Mouse (Mus musculus) limb, embryonic 12.5 days (tissue): ENCODE results near the gene Plp2. TPM values are rescaled to one million over a fixed set of nuclear protein-coding genes. Genes with fewer than 3 reads are reported as not detected.
A peak's percentile ranks its signal among the peaks of the same experiment; 100 is the strongest.

ENCODE experiments used
- ATAC-seq: fragments of 200-750 bp; cut with Nextera tagmentation; 2 replicates; pipeline ENCODE4 v1.8.0; 2017; ENCODE audit warnings: low read depth, moderate TSS enrichment; ENCODE audit not compliant: insufficient number of reproducible peaks, insufficient read depth, low FRiP score, low TSS enrichment
- H3K27ac ChIP-seq: fragments of 300-500 bp; sonication (generic); 2 replicates; pipeline ENCODE4 v1.5.1; 2016; ENCODE audit warnings: mild to moderate bottlenecking, moderate library complexity
- H3K27me3 ChIP-seq: fragments of 300-500 bp; sonication (generic); 2 replicates; pipeline ENCODE4 v1.6.1; 2016; ENCODE audit warnings: mild to moderate bottlenecking, moderate library complexity
- H3K36me3 ChIP-seq: fragments of 300-500 bp; sonication (generic); 2 replicates; pipeline ENCODE4 v1.6.1; 2016; ENCODE audit warnings: mild to moderate bottlenecking, moderate library complexity
- H3K4me1 ChIP-seq: fragments of 300-500 bp; sonication (generic); replicated peaks from 2 replicates; pipeline ENCODE4 v1.6.1; 2016
- H3K4me2 ChIP-seq: fragments of 300-500 bp; sonication (generic); 2 replicates; pipeline ENCODE4 v1.6.1; 2016; ENCODE audit warnings: mild to moderate bottlenecking, moderate library complexity
- H3K4me3 ChIP-seq: fragments of 300-500 bp; sonication (generic); replicated peaks from 2 replicates; pipeline ENCODE4 v1.5.1; 2016; ENCODE audit warnings: mild to moderate bottlenecking
- H3K9ac ChIP-seq: fragments of 300-500 bp; sonication (generic); replicated peaks from 2 replicates; pipeline ENCODE4 v1.6.1; 2016; ENCODE audit warnings: mild to moderate bottlenecking, moderate library complexity
- H3K9me3 ChIP-seq: fragments of 300-500 bp; sonication (generic); 2 replicates; pipeline ENCODE4 v1.6.1; 2016; ENCODE audit warnings: mild to moderate bottlenecking, moderate library complexity
- WGBS: fragments of 180-500 bp; shearing (Covaris S2); methylation state at CpG from one replicate; pipeline ENCODE4 v1.1.7; 2016; 5-methylcytosine and 5-hydroxymethylcytosine counted together
- polyA plus RNA-seq: library from polyadenylated mRNA; unstranded; fragments of >200 nt; fragmentation: Nextera tagmentation; extraction: Ambion mirVana; gene quantifications from 2 replicates; pipeline ENCODE4 v1.2.1, GENCODE M21; 2016

Plp2 gene
- polyA plus RNA-seq, 1 experiment from 2014 or later, result 68.9 TPM

DNA sequence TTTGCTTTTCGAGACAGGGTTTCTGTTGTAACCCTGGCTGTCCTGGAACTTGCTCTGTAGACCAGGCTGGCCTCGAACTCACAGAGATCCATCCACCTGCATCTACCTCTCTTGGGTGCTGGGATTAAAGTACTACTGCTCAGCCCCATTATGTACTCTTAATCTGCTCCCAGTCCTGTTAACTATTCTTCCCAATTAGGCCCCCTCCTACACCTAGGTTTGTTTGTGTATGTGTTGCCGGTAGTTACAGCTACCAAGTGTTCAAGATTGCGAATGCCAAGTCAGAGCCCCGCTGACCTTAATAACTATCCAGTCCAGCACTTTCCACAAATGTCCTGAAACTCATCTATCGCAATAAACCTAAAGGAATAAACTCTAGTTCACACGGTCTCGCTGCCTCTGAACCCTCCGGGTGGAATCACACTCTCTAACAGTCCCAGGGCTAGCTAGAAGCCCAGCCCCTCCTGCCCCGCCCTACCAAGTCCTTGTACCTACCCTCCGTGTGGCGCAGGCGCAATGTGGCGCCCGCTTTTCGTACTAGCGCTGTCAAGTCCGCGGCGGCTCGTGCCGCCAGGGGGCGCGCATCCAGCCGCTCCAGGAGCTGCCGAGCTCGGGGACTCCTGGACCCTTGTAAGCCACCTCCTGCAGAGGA is 8.3 kb upstream of the Plp2 start:
- H3K4me3 ChIP-seq, result peak overlapping the region; percentile 24
- WGBS, result 18% methylated on average over 27 of the region's 27 CpGs
- H3K27ac ChIP-seq, result no peak overlapping the region
- no peaks in the 10 kb centered on the region for H3K27me3 ChIP-seq
- H3K36me3 ChIP-seq, result no peaks in the 10 kb centered on the region
- ATAC-seq, result peak; percentile 92
- no peaks in the 10 kb centered on the region for H3K4me1 ChIP-seq
- 0 out of 2 replicates have a peak, but pooled peaks cover 4% of the 10 kb centered on the region for H3K9me3 ChIP-seq
- peak overlapping the region; percentile 51 for H3K4me2 ChIP-seq
- no peak overlapping the region for H3K9ac ChIP-seq

DNA sequence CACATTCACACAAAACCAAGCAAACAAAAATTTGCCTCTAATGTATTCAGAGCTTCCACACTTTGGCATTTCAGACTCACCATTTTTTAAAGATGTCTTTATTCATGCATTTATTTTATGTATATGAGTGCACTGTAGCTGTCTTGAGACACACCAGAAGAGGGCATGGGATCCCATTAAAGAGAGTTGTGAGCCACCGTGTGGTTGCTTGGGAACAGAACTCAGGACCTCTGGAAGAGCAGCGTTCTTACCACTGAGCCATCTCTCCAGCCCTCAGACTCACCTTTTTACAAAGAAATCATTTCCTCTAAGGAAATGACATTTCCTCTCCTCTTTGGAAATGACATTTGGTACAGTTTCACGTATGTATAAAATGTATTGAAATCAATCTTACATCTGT is 7.8 kb upstream of the Plp2 start:
- Histone ChIP-seq H3K27me3 (no peaks in the 10 kb centered on the region), H3K9me3 (0 out of 2 replicates have a peak, but pooled peaks cover 4% of the 10 kb centered on the region), H3K4me3 (no peak overlapping the region), H3K27ac (no peak overlapping the region), H3K4me1 (0 out of 2 replicates have a peak, but pooled peaks cover 2% of the 10 kb centered on the region), H3K4me2 (no peak overlapping the region), H3K9ac (no peak overlapping the region), H3K36me3 (no peaks in the 10 kb centered on the region)
- 38% methylated on average over 3 of the region's 3 CpGs for WGBS
- ATAC-seq, result no peak

GRCm38 (mm10) chrX:7675001-7675380 is 3.8 kb upstream of the Plp2 start:
- Histone ChIP-seq H3K36me3 (no peaks in the 10 kb centered on the region), H3K9me3 (0 out of 2 replicates have a peak, but pooled peaks cover 4% of the 10 kb centered on the region), H3K9ac (no peak overlapping the region), H3K4me2 (peak overlapping the region; percentile 50), H3K4me3 (peak overlapping the region; percentile 26; the same call in 1 of the 2 replicates), H3K27ac (peak overlapping the region; percentile 62; the same call in 1 of the 2 replicates), H3K4me1 (0 out of 2 replicates have a peak, but pooled peaks cover 14% of the 10 kb centered on the region), H3K27me3 (no peaks in the 10 kb centered on the region)
- no peak for ATAC-seq
- WGBS, result 42% methylated on average over 10 of the region's 10 CpGs

DNA sequence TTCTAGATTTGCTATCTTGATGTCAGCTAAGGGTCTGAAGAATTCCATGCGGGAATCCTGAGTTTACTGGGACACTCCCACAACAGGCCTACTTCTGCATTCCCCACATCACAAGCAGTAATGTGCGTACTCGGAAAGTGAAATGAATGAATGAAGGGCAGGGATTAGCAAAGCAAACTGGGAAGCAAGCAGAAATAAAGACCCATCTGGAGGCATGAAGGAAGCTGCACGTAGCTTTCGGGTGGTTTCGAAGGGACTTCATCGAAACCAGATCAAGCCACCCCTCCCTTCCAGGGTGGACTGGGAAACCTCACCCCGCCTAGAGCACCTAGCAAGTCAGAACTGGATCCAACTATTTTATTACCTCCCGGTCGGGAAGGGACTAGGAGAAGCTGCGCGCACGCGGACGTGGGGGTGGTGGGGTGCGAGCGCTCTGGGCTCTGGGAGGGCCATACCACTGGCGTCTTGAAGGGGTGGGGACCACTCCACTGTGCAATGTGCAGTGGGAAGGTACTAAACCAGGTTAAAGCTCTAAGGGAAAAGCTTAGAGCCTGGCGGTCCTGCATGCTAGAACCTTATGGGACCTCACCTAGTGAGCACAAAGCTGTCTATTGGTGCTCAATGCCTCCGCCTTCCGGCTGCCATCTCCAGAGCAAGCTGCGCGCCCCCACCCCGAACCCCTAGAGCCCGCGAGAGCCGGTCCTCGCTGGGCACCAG is 3.3 kb upstream of the Plp2 start:
- no peaks in the 10 kb centered on the region for H3K36me3 ChIP-seq
- H3K27me3 ChIP-seq, result no peaks in the 10 kb centered on the region
- no peak overlapping the region for H3K9ac ChIP-seq
- peak overlapping the region; percentile 26 for H3K4me3 ChIP-seq
- H3K4me1 ChIP-seq, result 0 out of 2 replicates have a peak, but pooled peaks cover 14% of the 10 kb centered on the region
- 0 out of 2 replicates have a peak, but pooled peaks cover 4% of the 10 kb centered on the region for H3K9me3 ChIP-seq
- WGBS, result 28% methylated on average over 28 of the region's 28 CpGs
- 0 out of 2 replicates have a peak, but pooled peaks have one; percentile 18 for ATAC-seq
- H3K4me2 ChIP-seq, result peak overlapping the region; percentile 50
- H3K27ac ChIP-seq, result peak overlapping the region; percentile 62

- Histone ChIP-seq H3K9ac (no peak overlapping the region), H3K4me1 (0 out of 2 replicates have a peak, but pooled peaks cover 14% of the 10 kb centered on the region), H3K4me2 (peak overlapping the region; percentile 50), H3K27ac (peak overlapping the region; percentile 62; the same call in 1 of the 2 replicates), H3K9me3 (0 out of 2 replicates have a peak, but pooled peaks cover 4% of the 10 kb centered on the region), H3K36me3 (peaks cover 3% of the 10 kb centered on the region; the same call in 1 of the 2 replicates), H3K4me3 (no peak overlapping the region), H3K27me3 (no peaks in the 10 kb centered on the region)
- WGBS, result 35% methylated on average over 12 of the region's 12 CpGs
- ATAC-seq, result 0 out of 2 replicates have a peak, but pooled peaks have one; percentile 19
These were observed 2.5 kb upstream of the Plp2 start for GRCm38 (mm10) chrX:7673578-7674281.

DNA sequence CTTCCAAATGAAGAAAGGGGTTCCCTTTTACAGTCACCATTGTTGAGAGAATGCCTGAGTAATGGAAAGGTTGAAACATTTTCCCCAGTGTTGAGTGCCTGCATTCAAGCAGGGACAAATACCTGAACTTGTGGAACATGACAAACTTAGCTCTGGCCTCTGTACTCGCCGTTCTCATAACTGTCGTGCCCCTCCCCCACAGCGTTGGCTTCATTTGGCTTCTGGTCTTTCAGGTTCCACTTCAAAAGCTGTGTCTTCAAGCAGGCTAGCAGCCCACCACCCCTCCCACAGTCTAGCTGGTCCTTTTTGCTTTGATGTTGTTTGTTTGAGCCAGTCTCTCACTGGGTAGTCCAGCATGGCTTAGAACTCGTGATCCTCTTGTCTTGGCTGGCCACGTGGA is 1.5 kb upstream of the Plp2 start:
- ATAC-seq, result no peak
- Histone ChIP-seq H3K4me1 (0 out of 2 replicates have a peak, but pooled peaks cover 14% of the 10 kb centered on the region), H3K4me2 (no peak overlapping the region), H3K4me3 (no peak overlapping the region), H3K36me3 (peaks cover 5% of the 10 kb centered on the region; the same call in 1 of the 2 replicates), H3K27ac (no peak overlapping the region), H3K9me3 (0 out of 2 replicates have a peak, but pooled peaks cover 4% of the 10 kb centered on the region), H3K9ac (no peak overlapping the region), H3K27me3 (no peaks in the 10 kb centered on the region)
- WGBS, result 34% methylated on average over 6 of the region's 6 CpGs

DNA sequence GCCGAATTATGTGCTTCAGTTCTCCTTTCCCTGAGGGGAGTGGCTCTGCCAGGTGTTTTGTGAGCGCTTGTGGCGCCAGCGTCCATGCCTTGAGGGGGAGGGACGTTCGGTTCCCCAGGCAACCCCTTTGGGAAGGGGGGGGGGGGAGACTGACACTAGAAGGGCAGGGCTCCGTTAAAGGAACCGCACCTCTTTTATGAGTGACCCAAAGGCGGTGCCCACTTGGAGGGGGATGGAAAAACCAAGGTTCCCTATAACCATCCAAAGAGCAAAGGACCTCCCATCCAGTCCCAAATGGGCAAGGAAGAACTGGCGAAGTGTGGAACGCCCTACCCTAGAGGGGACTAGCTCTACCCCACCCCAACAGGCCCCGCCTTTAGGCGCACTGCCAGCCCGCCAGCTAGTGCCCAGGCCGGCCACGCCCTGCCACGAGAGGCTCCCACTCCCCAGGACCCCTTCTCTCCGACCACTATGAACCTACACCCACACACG is 754 bp downstream of the Plp2 start:
- no peaks in the 10 kb centered on the region for H3K27me3 ChIP-seq
- H3K4me2 ChIP-seq, result peak overlapping the region; percentile 57
- peak; percentile 12 for ATAC-seq
- H3K36me3 ChIP-seq, result peaks cover 15% of the 10 kb centered on the region; the same call in 1 of the 2 replicates
- H3K4me1 ChIP-seq, result 0 out of 2 replicates have a peak, but pooled peaks cover 14% of the 10 kb centered on the region
- H3K4me3 ChIP-seq, result peak overlapping the region; percentile 48
- H3K9ac ChIP-seq, result peak overlapping the region; percentile 48
- H3K9me3 ChIP-seq, result 0 out of 2 replicates have a peak, but pooled peaks cover 4% of the 10 kb centered on the region
- H3K27ac ChIP-seq, result peak overlapping the region; percentile 72; the same call in 1 of the 2 replicates
- 21% methylated on average over 18 of the region's 19 CpGs for WGBS

DNA sequence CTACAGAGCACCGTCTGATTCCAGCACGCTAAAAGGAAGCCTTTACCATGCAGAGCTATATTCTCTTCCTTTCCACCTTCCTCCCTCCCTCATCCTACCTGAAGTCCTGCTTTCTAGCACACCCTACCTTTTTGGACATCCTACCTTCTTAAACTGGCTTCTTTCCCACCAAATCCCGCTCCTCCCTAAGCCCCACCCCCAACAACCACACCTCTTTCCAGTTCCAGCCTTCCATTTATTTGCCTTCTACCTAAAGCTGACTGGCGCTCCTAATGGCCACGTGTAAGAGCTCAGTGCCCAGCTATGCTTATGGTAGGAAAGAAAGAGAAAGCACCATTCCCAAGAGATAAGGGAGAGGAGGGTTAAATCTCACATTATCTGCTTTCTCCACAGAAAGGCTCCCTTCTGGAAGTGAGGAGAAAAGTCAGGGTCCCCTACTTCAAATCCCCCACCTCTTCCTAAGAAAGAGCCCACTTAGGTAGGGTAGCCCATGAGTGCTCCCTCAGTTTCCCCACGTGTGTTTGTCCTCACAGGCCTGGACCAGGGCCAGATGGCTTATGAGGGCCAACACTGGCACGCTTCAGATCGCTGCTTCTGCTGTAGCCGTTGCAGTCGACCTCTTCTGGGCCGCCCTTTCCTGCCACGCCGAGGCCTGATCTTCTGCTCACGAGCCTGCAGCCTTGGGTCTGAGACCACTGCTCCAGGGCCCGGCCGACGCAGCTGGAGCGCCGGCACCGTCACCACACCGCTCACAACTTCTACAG is 5.3 kb downstream of the Plp2 start:
- WGBS, result 76% methylated on average over 21 of the region's 21 CpGs
- no peak overlapping the region for H3K4me3 ChIP-seq
- ATAC-seq, result no peak
- H3K27me3 ChIP-seq, result no peaks in the 10 kb centered on the region
- H3K36me3 ChIP-seq, result peaks cover 30% of the 10 kb centered on the region; the same call in 1 of the 2 replicates
- H3K4me2 ChIP-seq, result no peak overlapping the region
- H3K9me3 ChIP-seq, result no peaks in the 10 kb centered on the region
- no peaks in the 10 kb centered on the region for H3K4me1 ChIP-seq
- H3K9ac ChIP-seq, result no peak overlapping the region
- H3K27ac ChIP-seq, result no peak overlapping the region

GRCm38 (mm10) chrX:7664791-7665190 is 6.4 kb downstream of the Plp2 start:
- H3K9me3 ChIP-seq, result no peaks in the 10 kb centered on the region
- WGBS, result 93% methylated on average over 11 of the region's 11 CpGs
- no peak for ATAC-seq

DNA sequence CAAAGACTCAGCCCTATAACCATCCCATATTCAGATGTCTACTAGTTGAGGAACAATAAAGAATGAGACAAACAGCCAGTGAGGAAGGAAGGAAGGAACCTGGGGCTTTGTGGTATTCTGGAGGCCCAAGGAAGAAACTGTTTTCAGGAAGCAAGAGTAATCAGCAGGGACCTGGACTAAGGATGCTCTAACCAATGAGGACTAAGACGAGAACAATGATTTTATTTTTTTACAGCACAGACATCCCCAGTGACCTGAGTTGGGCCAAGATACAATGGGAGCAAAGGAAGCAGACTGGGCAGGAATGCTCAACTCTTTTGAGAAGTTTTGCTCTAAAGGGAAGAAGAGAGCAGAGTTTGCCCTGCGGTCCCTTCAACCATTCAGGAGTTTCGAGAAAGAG is 8.3 kb downstream of the Plp2 start:
- H3K4me2 ChIP-seq, result no peak overlapping the region
- 82% methylated on average over 3 of the region's 3 CpGs for WGBS
- ATAC-seq, result no peak

More at GRCm38 (mm10) chrX:7664791-7665190, 6.4 kb downstream of the Plp2 start:
- Histone ChIP-seq H3K36me3 (peaks cover 30% of the 10 kb centered on the region; the same call in 1 of the 2 replicates), H3K4me1 (no peaks in the 10 kb centered on the region), H3K4me2 (no peak overlapping the region), H3K9ac (no peak overlapping the region), H3K27ac (no peak overlapping the region), H3K4me3 (no peak overlapping the region), H3K27me3 (no peaks in the 10 kb centered on the region)

More for the DNA sequence above, 8.3 kb downstream of the Plp2 start:
- Histone ChIP-seq H3K4me1 (peaks cover 10% of the 10 kb centered on the region), H3K36me3 (peaks cover 25% of the 10 kb centered on the region; the same call in 1 of the 2 replicates), H3K4me3 (no peak overlapping the region), H3K27ac (no peak overlapping the region), H3K27me3 (no peaks in the 10 kb centered on the region), H3K9ac (no peak overlapping the region), H3K9me3 (no peaks in the 10 kb centered on the region)
